Mouse (Mus musculus) heart, embryonic 14.5 days (tissue): ENCODE data around the gene Scfd1. TPM values are rescaled to one million over a fixed set of nuclear protein-coding genes. Genes with fewer than 3 reads are reported as not detected.

Experiments used
- polyA plus RNA-seq: library from polyadenylated mRNA; unstranded; fragments of >200 nt; fragmentation: Nextera tagmentation; extraction: Ambion mirVana; gene quantifications from 2 replicates; pipeline ENCODE4 v1.2.1, GENCODE M21; 2014

Gene Scfd1
- polyA plus RNA-seq, 1 experiment from 2014 or later = 66.1 TPM

Other genes starting within 250 kb of the Scfd1 start
- gene G2e3, start 29.4 kb upstream of the Scfd1 start, polyA plus RNA-seq = 17.3 and 20.2 TPM in 2 replicates
- 1.1 and 1.2 TPM in 2 replicates for gene Coch, start 215.8 kb downstream of the Scfd1 start, polyA plus RNA-seq